26 mouse cellular contexts compared by ENCODE assay signal in the genomic region with DNA sequence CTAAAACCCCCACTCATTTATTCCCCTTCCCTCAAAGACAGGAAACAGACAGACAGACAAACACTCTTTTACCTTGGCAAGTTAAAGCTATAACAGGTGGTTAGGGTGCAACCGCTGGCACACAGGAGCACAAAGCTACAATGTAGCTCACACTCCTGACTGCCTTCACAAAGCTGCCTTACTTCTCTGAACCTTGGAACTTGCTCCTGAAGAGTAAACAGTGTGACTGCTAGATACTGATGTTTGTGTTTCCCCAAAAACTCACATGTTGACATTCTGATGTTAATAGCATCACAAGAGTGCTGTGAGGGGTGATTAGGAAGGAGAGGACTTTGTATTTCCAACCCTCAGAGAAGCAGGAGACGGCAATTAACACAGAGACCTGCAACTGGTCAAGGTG.
DNase-seq lines count a peak whose midpoint lies in the region; ATAC-seq lines count a peak whose summit lies in the region.
"Had no signal": no experiment of that assay in that cellular context is flagged by ENCODE, and none has a peak within 500 bp of the region (broad histone marks: within the 10 kb centered on the region; RNA-seq: fewer than 3 reads in every experiment).

No protein-coding gene starts in this region.

- H3K27ac ChIP-seq in intestine, embryonic 15.5 days = peak overlapping the region; percentile 56
- peak overlapping the region; percentile 16; the same call in 1 of the 2 replicates for H3K27ac ChIP-seq in liver, embryonic 11.5 days (ENCODE audit: low read depth, low read length)
- H3K27ac ChIP-seq in liver, embryonic 16.5 days (ENCODE audit: low read length) = peak overlapping the region; percentile 52
- peak overlapping the region; percentile 64 for H3K27ac ChIP-seq in stomach, embryonic 16.5 days (ENCODE audit: low read length)
- H3K27ac ChIP-seq: forebrain, embryonic 13.5 days; heart, embryonic 13.5 days; hindbrain, embryonic 14.5 days; kidney, postnatal 0 days; left cerebral cortex, adult 2 months; limb, embryonic 10.5 days; limb, embryonic 15.5 days had no signal

- no peaks in the 10 kb centered on the region for H3K36me3 ChIP-seq in intestine, embryonic 15.5 days
- H3K36me3 ChIP-seq in liver, embryonic 11.5 days (ENCODE audit: control insufficient read depth, insufficient read depth, low read length) = no peaks in the 10 kb centered on the region
- H3K36me3 ChIP-seq in liver, embryonic 16.5 days (ENCODE audit: control insufficient read depth, insufficient read depth) = no peaks in the 10 kb centered on the region
- no peaks in the 10 kb centered on the region for H3K36me3 ChIP-seq in stomach, embryonic 16.5 days (ENCODE audit: control insufficient read depth, insufficient read depth, low read length)
- H3K36me3 ChIP-seq: heart, embryonic 13.5 days; limb, embryonic 15.5 days had no signal

- H3K9ac ChIP-seq in intestine, embryonic 15.5 days = no peak overlapping the region
- H3K9ac ChIP-seq in liver, embryonic 11.5 days (ENCODE audit: low read depth, low read length) = no peak overlapping the region
- no peak overlapping the region for H3K9ac ChIP-seq in liver, embryonic 16.5 days (ENCODE audit: low read depth, low read length)
- H3K9ac ChIP-seq in stomach, embryonic 16.5 days (ENCODE audit: low read length) = peak overlapping the region; percentile 38; the same call in 1 of the 2 replicates
- H3K9ac ChIP-seq: forebrain, embryonic 13.5 days; heart, embryonic 13.5 days; hindbrain, embryonic 14.5 days; limb, embryonic 15.5 days had no signal

- 52% methylated on average over 2 of the region's 2 CpGs for WGBS in intestine, embryonic 15.5 days
- WGBS in liver, embryonic 11.5 days = 74% methylated on average over 2 of the region's 2 CpGs
- WGBS in liver, embryonic 16.5 days (ENCODE audit: insufficient replicate concordance) = 72% methylated on average over 2 of the region's 2 CpGs
- 66% methylated on average over 2 of the region's 2 CpGs for WGBS in stomach, embryonic 16.5 days

- peak overlapping the region; percentile 17; the same call in 1 of the 2 replicates for H3K4me2 ChIP-seq in intestine, embryonic 15.5 days (replicated peaks)
- peak overlapping the region; percentile 39; the same call in 1 of the 2 replicates for H3K4me2 ChIP-seq in liver, embryonic 11.5 days
- H3K4me2 ChIP-seq in liver, embryonic 16.5 days (ENCODE audit: low read depth, low read length) = no peak overlapping the region
- H3K4me2 ChIP-seq in stomach, embryonic 16.5 days (ENCODE audit: low read depth, low read length) = peak overlapping the region; percentile 27; the same call in 1 of the 2 replicates
- H3K4me2 ChIP-seq: forebrain, embryonic 13.5 days; heart, embryonic 13.5 days; hindbrain, embryonic 14.5 days; limb, embryonic 15.5 days had no signal

- H3K4me1 ChIP-seq in intestine, embryonic 15.5 days (replicated peaks) = peaks cover 12% of the 10 kb centered on the region; the same call in 1 of the 2 replicates
- H3K4me1 ChIP-seq in liver, embryonic 11.5 days (replicated peaks; ENCODE audit: control insufficient read depth, insufficient read depth, low read length) = no peaks in the 10 kb centered on the region
- no peaks in the 10 kb centered on the region for H3K4me1 ChIP-seq in liver, embryonic 16.5 days (ENCODE audit: control insufficient read depth, low read depth, low read length)
- peaks cover 12% of the 10 kb centered on the region; the same call in 1 of the 2 replicates for H3K4me1 ChIP-seq in stomach, embryonic 16.5 days (ENCODE audit: control insufficient read depth, insufficient read depth, low read length)
- H3K4me1 ChIP-seq: heart, embryonic 13.5 days; limb, embryonic 10.5 days; limb, embryonic 15.5 days had no signal

- ATAC-seq in intestine, embryonic 15.5 days = peak; percentile 89
- ATAC-seq in liver, embryonic 11.5 days (replicated peaks; ENCODE audit: low FRiP score) = peak; percentile 43; the same call in 1 of the 2 replicates
- ATAC-seq in liver, embryonic 16.5 days (ENCODE audit: low read depth) = peak; percentile 85
- ATAC-seq in stomach, embryonic 16.5 days (ENCODE audit: insufficient read depth, low FRiP score) = peak; percentile 83
- no peak for ATAC-seq in megakaryocyte-erythroid progenitor cell, adult 5-6 weeks (replicated peaks; ENCODE audit: low FRiP score, low TSS enrichment, poor library complexity, severe bottlenecking)
- ATAC-seq: CD4-positive, CD25-positive, alpha-beta regulatory T cell, adult 4 months; forebrain, embryonic 13.5 days; lung, postnatal 0 days had no signal

- no peaks in the 10 kb centered on the region for H3K27me3 ChIP-seq in intestine, embryonic 15.5 days (replicated peaks)
- no peaks in the 10 kb centered on the region for H3K27me3 ChIP-seq in liver, embryonic 11.5 days (replicated peaks; ENCODE audit: control insufficient read depth, insufficient read depth, low read length)
- no peaks in the 10 kb centered on the region for H3K27me3 ChIP-seq in liver, embryonic 16.5 days (ENCODE audit: control insufficient read depth, insufficient read depth, low read depth, low read length)
- no peaks in the 10 kb centered on the region for H3K27me3 ChIP-seq in stomach, embryonic 16.5 days (ENCODE audit: control insufficient read depth, insufficient read depth, low read length)
- H3K27me3 ChIP-seq: forebrain, embryonic 13.5 days; heart, embryonic 13.5 days; limb, embryonic 15.5 days had no signal

- H3K4me3 ChIP-seq in intestine, embryonic 15.5 days (replicated peaks) = no peak overlapping the region
- H3K4me3 ChIP-seq in liver, embryonic 11.5 days (ENCODE audit: low read depth, low read length) = peak overlapping the region; percentile 26
- peak overlapping the region; percentile 27 for H3K4me3 ChIP-seq in liver, embryonic 16.5 days (ENCODE audit: low read depth, low read length)
- H3K4me3 ChIP-seq in stomach, embryonic 16.5 days (replicated peaks; ENCODE audit: low read length) = 0 out of 2 replicates have a peak overlapping the region, but pooled peaks have one; percentile 7
- H3K4me3 ChIP-seq: forebrain, embryonic 13.5 days; heart, embryonic 13.5 days; left cerebral cortex, adult 2 months; limb, embryonic 10.5 days; limb, embryonic 15.5 days had no signal

- no peaks in the 10 kb centered on the region for H3K9me3 ChIP-seq in intestine, embryonic 15.5 days
- no peaks in the 10 kb centered on the region for H3K9me3 ChIP-seq in liver, embryonic 11.5 days (ENCODE audit: control insufficient read depth, low read length)
- H3K9me3 ChIP-seq in liver, embryonic 16.5 days (replicated peaks; ENCODE audit: control insufficient read depth, low read length) = no peaks in the 10 kb centered on the region
- H3K9me3 ChIP-seq in stomach, embryonic 16.5 days (replicated peaks; ENCODE audit: control insufficient read depth, low read length) = no peaks in the 10 kb centered on the region
- H3K9me3 ChIP-seq: forebrain, embryonic 13.5 days; heart, embryonic 13.5 days; limb, embryonic 10.5 days; limb, embryonic 15.5 days had no signal

- no peak for DNase-seq in liver, embryonic 11.5 days (ENCODE audit: low spot score)
- no peak for DNase-seq in cerebellum, adult 18-20 months
- no peak for DNase-seq in thymus, adult 18-20 months
- DNase-seq: adrenal gland, postnatal 14 days; cerebellum, adult 11-12 months; cerebellum, postnatal 14 days; gastrocnemius, postnatal 10 days; heart, postnatal 10 days; kidney, adult 8-10 months; lung, postnatal 4 days; midbrain, embryonic 14.5 days; right cerebral cortex, postnatal 14 days; thymus, postnatal 14 days had no signal
